Mouse (Mus musculus) neural tube, embryonic 14.5 days (tissue): Measurements from ENCODE around the gene Fgf15. TPM values are rescaled to one million over a fixed set of nuclear protein-coding genes. Genes with fewer than 3 reads are reported as not detected.

Source experiments
- ATAC-seq: fragments of 200-750 bp; cut with Nextera tagmentation; 2 replicates; pipeline ENCODE4 v1.8.0; 2017; ENCODE audit warnings: low read depth, mild to moderate bottlenecking, moderate TSS enrichment, moderate library complexity
- H3K27ac ChIP-seq: fragments of 300-500 bp; sonication (generic); 2 replicates; pipeline ENCODE4 v1.5.1; 2014; ENCODE audit warnings: low read depth, mild to moderate bottlenecking, control low read depth, low read length, moderate library complexity, mixed read lengths
- H3K27me3 ChIP-seq: fragments of 300-500 bp; sonication (generic); 2 replicates; pipeline ENCODE4 v1.6.1; 2014; ENCODE audit warnings: low read length; ENCODE audit not compliant: control insufficient read depth, insufficient read depth
- H3K36me3 ChIP-seq: fragments of 300-500 bp; sonication (generic); 2 replicates; pipeline ENCODE4 v1.6.1; 2014; ENCODE audit warnings: low read length, mixed read lengths; ENCODE audit not compliant: control insufficient read depth, insufficient read depth
- H3K4me1 ChIP-seq: fragments of 300-500 bp; sonication (generic); 2 replicates; pipeline ENCODE4 v1.6.1; 2014; ENCODE audit warnings: low read length; ENCODE audit not compliant: control insufficient read depth, insufficient read depth
- H3K4me2 ChIP-seq: fragments of 300-500 bp; sonication (generic); 2 replicates; pipeline ENCODE4 v1.6.1; 2014; ENCODE audit warnings: mild to moderate bottlenecking, low read depth, low read length, control low read depth
- H3K4me3 ChIP-seq: fragments of 300-500 bp; sonication (generic); 2 replicates; pipeline ENCODE4 v1.5.1; 2014; ENCODE audit warnings: low read depth, low read length, control low read depth, mixed read lengths
- H3K9ac ChIP-seq: fragments of 300-500 bp; sonication (generic); replicated peaks from 2 replicates; pipeline ENCODE4 v1.6.1; 2014; ENCODE audit warnings: low read depth, mild to moderate bottlenecking, control low read depth, low read length, mixed read lengths
- H3K9me3 ChIP-seq: fragments of 300-500 bp; sonication (generic); 2 replicates; pipeline ENCODE4 v1.6.1; 2016; ENCODE audit warnings: low read length; ENCODE audit not compliant: control insufficient read depth
- WGBS: fragments of 180-500 bp; shearing (Covaris S2); extraction: QIAGEN DNeasy Blood & Tissue Kit; methylation state at CpG from one replicate; pipeline ENCODE4 v1.1.7; 2014; 5-methylcytosine and 5-hydroxymethylcytosine counted together
- polyA plus RNA-seq: library from polyadenylated mRNA; unstranded; fragments of >200 nt; fragmentation: Nextera tagmentation; extraction: Ambion mirVana; gene quantifications from 2 replicates; pipeline ENCODE4 v1.2.1, GENCODE M21; 2014

Gene Fgf15
- polyA plus RNA-seq, 1 experiment from 2014 or later: 11.9 TPM

- Histone ChIP-seq H3K36me3 (no peaks in the 10 kb centered on the region), H3K4me1 (peaks cover 5% of the 10 kb centered on the region; the same call in 1 of the 2 replicates), H3K27ac (no peak overlapping the region), H3K9me3 (no peaks in the 10 kb centered on the region), H3K27me3 (no peaks in the 10 kb centered on the region), H3K9ac (no peak overlapping the region), H3K4me3 (no peak overlapping the region), H3K4me2 (no peak overlapping the region)
- WGBS: 34% methylated on average over 3 of the region's 3 CpGs
- ATAC-seq: no peak
These were observed 35.4 kb downstream of the Fgf15 start for GRCm38 (mm10) chr7:144931778-144932177.

GRCm38 (mm10) chr7:144932389-144932937, 36.1 kb downstream of the Fgf15 start:
- no peak for ATAC-seq
- Histone ChIP-seq H3K9ac (no peak overlapping the region), H3K4me1 (peaks cover 5% of the 10 kb centered on the region; the same call in 1 of the 2 replicates), H3K27me3 (no peaks in the 10 kb centered on the region), H3K9me3 (no peaks in the 10 kb centered on the region), H3K4me2 (no peak overlapping the region), H3K36me3 (no peaks in the 10 kb centered on the region), H3K27ac (no peak overlapping the region), H3K4me3 (no peak overlapping the region)
- 73% methylated on average over 18 of the region's 18 CpGs for WGBS

- WGBS: 91% methylated on average over 3 of the region's 3 CpGs
- no peak overlapping the region for H3K9ac ChIP-seq
These were observed 37.0 kb downstream of the Fgf15 start for GRCm38 (mm10) chr7:144933336-144933735.

GRCm38 (mm10) chr7:144933796-144934195, 37.5 kb downstream of the Fgf15 start:
- no peak overlapping the region for H3K4me2 ChIP-seq
- H3K9ac ChIP-seq: no peak overlapping the region
- no peak overlapping the region for H3K27ac ChIP-seq
- H3K4me1 ChIP-seq: peaks cover 13% of the 10 kb centered on the region
- 91% methylated on average over 8 of the region's 8 CpGs for WGBS
- H3K36me3 ChIP-seq: no peaks in the 10 kb centered on the region
- peaks cover 7% of the 10 kb centered on the region; the same call in 1 of the 2 replicates for H3K27me3 ChIP-seq
- no peak for ATAC-seq
- no peaks in the 10 kb centered on the region for H3K9me3 ChIP-seq
- no peak overlapping the region for H3K4me3 ChIP-seq

More at GRCm38 (mm10) chr7:144933336-144933735, 37.0 kb downstream of the Fgf15 start:
- Histone ChIP-seq H3K4me2 (no peak overlapping the region), H3K9me3 (no peaks in the 10 kb centered on the region), H3K4me1 (peaks cover 9% of the 10 kb centered on the region), H3K27me3 (peaks cover 5% of the 10 kb centered on the region; the same call in 1 of the 2 replicates), H3K27ac (no peak overlapping the region), H3K36me3 (no peaks in the 10 kb centered on the region), H3K4me3 (no peak overlapping the region)
- ATAC-seq: no peak

- H3K4me3 ChIP-seq: no peak overlapping the region
- H3K4me1 ChIP-seq: peaks cover 24% of the 10 kb centered on the region
- H3K36me3 ChIP-seq: no peaks in the 10 kb centered on the region
- H3K27ac ChIP-seq: no peak overlapping the region
- peaks cover 16% of the 10 kb centered on the region; the same call in 1 of the 2 replicates for H3K27me3 ChIP-seq
- no peak overlapping the region for H3K9ac ChIP-seq
- no peaks in the 10 kb centered on the region for H3K9me3 ChIP-seq
- ATAC-seq: no peak
- no peak overlapping the region for H3K4me2 ChIP-seq
- 54% methylated on average over 5 of the region's 5 CpGs for WGBS
These were observed 38.6 kb downstream of the Fgf15 start for GRCm38 (mm10) chr7:144934901-144935300.

- H3K36me3 ChIP-seq: no peaks in the 10 kb centered on the region
- 58% methylated on average over 5 of the region's 5 CpGs for WGBS
- no peak overlapping the region for H3K9ac ChIP-seq
These were observed 39.2 kb downstream of the Fgf15 start for GRCm38 (mm10) chr7:144935563-144935962.

GRCm38 (mm10) chr7:144936311-144936880, 40.1 kb downstream of the Fgf15 start:
- WGBS: 87% methylated on average over 4 of the region's 4 CpGs
- H3K9me3 ChIP-seq: no peaks in the 10 kb centered on the region
- no peak overlapping the region for H3K27ac ChIP-seq
- ATAC-seq: no peak
- no peak overlapping the region for H3K4me2 ChIP-seq
- H3K27me3 ChIP-seq: peaks cover 25% of the 10 kb centered on the region
- H3K4me3 ChIP-seq: no peak overlapping the region
- peaks cover 29% of the 10 kb centered on the region for H3K4me1 ChIP-seq
- H3K36me3 ChIP-seq: no peaks in the 10 kb centered on the region
- H3K9ac ChIP-seq: no peak overlapping the region

More at GRCm38 (mm10) chr7:144935563-144935962, 39.2 kb downstream of the Fgf15 start:
- Histone ChIP-seq H3K4me2 (no peak overlapping the region), H3K27me3 (peaks cover 21% of the 10 kb centered on the region), H3K27ac (no peak overlapping the region), H3K9me3 (no peaks in the 10 kb centered on the region), H3K4me3 (no peak overlapping the region), H3K4me1 (peaks cover 24% of the 10 kb centered on the region)
- ATAC-seq: 0 out of 2 replicates have a peak, but pooled peaks have one; percentile 15

- Histone ChIP-seq H3K27ac (no peak overlapping the region), H3K4me1 (peaks cover 40% of the 10 kb centered on the region)
These were observed 41.2 kb downstream of the Fgf15 start for GRCm38 (mm10) chr7:144937490-144937889.

GRCm38 (mm10) chr7:144937899-144938517, 41.7 kb downstream of the Fgf15 start:
- WGBS: under 1% methylated on average over 39 of the region's 39 CpGs

More at GRCm38 (mm10) chr7:144937490-144937889, 41.2 kb downstream of the Fgf15 start:
- Histone ChIP-seq H3K4me3 (peak overlapping the region; percentile 40), H3K4me2 (peak overlapping the region; percentile 95), H3K27me3 (peaks cover 33% of the 10 kb centered on the region), H3K9ac (peak overlapping the region; percentile 48), H3K36me3 (no peaks in the 10 kb centered on the region), H3K9me3 (no peaks in the 10 kb centered on the region)
- ATAC-seq: peak; percentile 59; the same call in 1 of the 2 replicates
- 2% methylated on average over 20 of the region's 20 CpGs for WGBS

More at GRCm38 (mm10) chr7:144937899-144938517, 41.7 kb downstream of the Fgf15 start:
- Histone ChIP-seq H3K4me2 (peak overlapping the region; percentile 95), H3K4me3 (peak overlapping the region; percentile 40), H3K36me3 (no peaks in the 10 kb centered on the region), H3K27me3 (peaks cover 37% of the 10 kb centered on the region), H3K9ac (peak overlapping the region; percentile 48), H3K4me1 (peaks cover 45% of the 10 kb centered on the region), H3K9me3 (no peaks in the 10 kb centered on the region), H3K27ac (no peak overlapping the region)
- 0 out of 2 replicates have a peak, but pooled peaks have one; percentile 4 for ATAC-seq
